Mouse (Mus musculus): ENCODE data around the gene Rasl11b.

DNA sequence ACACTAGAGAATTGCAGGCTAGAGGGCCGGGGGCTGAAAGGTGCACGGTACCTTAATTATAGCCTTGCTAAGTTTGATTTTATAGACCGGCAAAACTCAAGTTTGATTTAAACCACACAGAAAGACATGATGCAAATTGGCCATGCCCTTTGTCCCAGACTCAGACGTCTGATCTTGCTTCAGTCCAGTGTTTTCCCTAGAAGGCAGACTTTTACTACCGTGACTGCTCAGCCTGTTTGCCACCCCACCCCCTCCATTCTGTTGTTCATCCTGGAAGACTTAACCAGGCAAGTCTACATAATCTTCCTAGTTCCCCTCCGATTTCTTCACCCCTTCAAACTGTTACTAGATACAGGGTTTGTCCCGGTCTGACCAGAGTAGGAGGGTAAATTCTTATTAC lies 1.5 kb upstream of the Rasl11b start:
- TF ChIP-seq CTCF (IDR thresholded peaks at IDR 0.05; ENCODE audit: insufficient read depth, low read length) (no peak), POLR2A (IDR thresholded peaks at IDR 0.05; ENCODE audit: borderline replicate concordance, extremely low read depth, low read depth, low read length) (no peak)
